Mouse (Mus musculus): ENCODE results near the gene Tmem151b. TPM values are rescaled to one million over a fixed set of nuclear protein-coding genes. Genes with fewer than 3 reads are reported as not detected.

Tmem151b gene
- polyA plus RNA-seq, 1 experiment: 1.2 TPM

- H3ac ChIP-seq (ENCODE audit: control insufficient read depth, insufficient read length, low read depth): no peak overlapping the region
- H3K79me3 ChIP-seq (ENCODE audit: low read depth): no peaks in the 10 kb centered on the region
- H3K27me3 ChIP-seq (ENCODE audit: control insufficient read depth, insufficient read depth, insufficient read length): peaks cover 5% of the 10 kb centered on the region
- H3K4me3 ChIP-seq (ENCODE audit: insufficient read depth, poor library complexity, severe bottlenecking): no peak overlapping the region
- TF ChIP-seq FOSL1 (IDR thresholded peaks at IDR 0.05; ENCODE audit: insufficient read depth, low read length, poor library complexity, severe bottlenecking) (no peak), CEBPB (IDR thresholded peaks at IDR 0.05; ENCODE audit: low read depth) (no peak), CTCF (IDR thresholded peaks at IDR 0.05; ENCODE audit: control insufficient read depth, insufficient read depth, insufficient read length) (no peak), USF1 (IDR thresholded peaks at IDR 0.05; ENCODE audit: low read depth) (no peak), MAX (IDR thresholded peaks at IDR 0.05) (no peak), MYOG (IDR thresholded peaks at IDR 0.05; ENCODE audit: control insufficient read depth, extremely low read depth, insufficient read length) (no peak), MYOD1 (IDR thresholded peaks at IDR 0.05; ENCODE audit: control insufficient read depth, insufficient read length, low read depth) (no peak)
- H3K36me3 ChIP-seq (ENCODE audit: control insufficient read depth, insufficient read depth): no peaks in the 10 kb centered on the region
- H3K79me2 ChIP-seq (ENCODE audit: control insufficient read depth, insufficient read depth): no peaks in the 10 kb centered on the region
Observed at GRCm38 (mm10) chr17:45499516-45499915, 50.0 kb downstream of the Tmem151b start.

- H3K79me3 ChIP-seq (ENCODE audit: low read depth): no peaks in the 10 kb centered on the region
- no peak overlapping the region for H3K4me3 ChIP-seq (ENCODE audit: insufficient read depth, poor library complexity, severe bottlenecking)
- H3ac ChIP-seq (ENCODE audit: control insufficient read depth, insufficient read length, low read depth): no peak overlapping the region
- H3K79me2 ChIP-seq (ENCODE audit: control insufficient read depth, insufficient read depth): no peaks in the 10 kb centered on the region
- H3K27me3 ChIP-seq (ENCODE audit: control insufficient read depth, insufficient read depth, insufficient read length): peaks cover 10% of the 10 kb centered on the region
- no peaks in the 10 kb centered on the region for H3K36me3 ChIP-seq (ENCODE audit: control insufficient read depth, insufficient read depth)
- TF ChIP-seq MYOG (IDR thresholded peaks at IDR 0.05; ENCODE audit: control insufficient read depth, extremely low read depth, insufficient read length): no peak
- no peak for TF ChIP-seq FOSL1 (IDR thresholded peaks at IDR 0.05; ENCODE audit: insufficient read depth, low read length, poor library complexity, severe bottlenecking)
- no peak for TF ChIP-seq CEBPB (IDR thresholded peaks at IDR 0.05; ENCODE audit: low read depth)
- no peak for TF ChIP-seq MYOD1 (IDR thresholded peaks at IDR 0.05; ENCODE audit: control insufficient read depth, insufficient read length, low read depth)
- TF ChIP-seq USF1 (IDR thresholded peaks at IDR 0.05; ENCODE audit: low read depth): no peak
- no peak for TF ChIP-seq MAX (IDR thresholded peaks at IDR 0.05)
Observed at GRCm38 (mm10) chr17:45498397-45498796, 51.1 kb downstream of the Tmem151b start.

GRCm38 (mm10) chr17:45495398-45495797, 54.1 kb downstream of the Tmem151b start:
- H3K79me2 ChIP-seq (ENCODE audit: control insufficient read depth, insufficient read depth): no peaks in the 10 kb centered on the region
- no peak overlapping the region for H3ac ChIP-seq (ENCODE audit: control insufficient read depth, insufficient read length, low read depth)
- TF ChIP-seq CEBPB (IDR thresholded peaks at IDR 0.05; ENCODE audit: low read depth) (no peak), CTCF (IDR thresholded peaks at IDR 0.05; ENCODE audit: control insufficient read depth, insufficient read depth, insufficient read length) (no peak), MYOD1 (IDR thresholded peaks at IDR 0.05; ENCODE audit: control insufficient read depth, insufficient read length, low read depth) (no peak), MAX (IDR thresholded peaks at IDR 0.05) (no peak), MYOG (IDR thresholded peaks at IDR 0.05; ENCODE audit: control insufficient read depth, extremely low read depth, insufficient read length) (no peak), FOSL1 (IDR thresholded peaks at IDR 0.05; ENCODE audit: insufficient read depth, low read length, poor library complexity, severe bottlenecking) (no peak), USF1 (IDR thresholded peaks at IDR 0.05; ENCODE audit: low read depth) (no peak)
- H3K27me3 ChIP-seq (ENCODE audit: control insufficient read depth, insufficient read depth, insufficient read length): peaks cover 17% of the 10 kb centered on the region
- H3K36me3 ChIP-seq (ENCODE audit: control insufficient read depth, insufficient read depth): no peaks in the 10 kb centered on the region
- no peak overlapping the region for H3K4me3 ChIP-seq (ENCODE audit: insufficient read depth, poor library complexity, severe bottlenecking)
- H3K79me3 ChIP-seq (ENCODE audit: low read depth): no peaks in the 10 kb centered on the region

Other genes with a start within 250 kb of the Tmem151b start
- gene Cdc5l, start 115.9 kb downstream of the Tmem151b start, polyA plus RNA-seq (2012; fragmentation: generic; extraction: Trizol): 28.3 TPM
- 0.11 TPM for gene Spats1, start 74.3 kb downstream of the Tmem151b start, polyA plus RNA-seq (2012; fragmentation: generic; extraction: Trizol)
- 14.3 TPM for gene Aars2, start 42.8 kb downstream of the Tmem151b start, polyA plus RNA-seq (2012; fragmentation: generic; extraction: Trizol)
- not detected for gene Tcte1, start 26.2 kb downstream of the Tmem151b start, polyA plus RNA-seq (2012; fragmentation: generic; extraction: Trizol)
- 5.3 TPM for gene Nfkbie, start 6.0 kb upstream of the Tmem151b start, polyA plus RNA-seq (2012; fragmentation: generic; extraction: Trizol)
- gene Slc35b2, start 14.2 kb upstream of the Tmem151b start, polyA plus RNA-seq (2012; fragmentation: generic; extraction: Trizol): 131 TPM
- gene Hsp90ab1, start 23.6 kb upstream of the Tmem151b start, polyA plus RNA-seq (2012; fragmentation: generic; extraction: Trizol): 2,021 TPM
- gene Slc29a1, start 49.9 kb upstream of the Tmem151b start, polyA plus RNA-seq (2012; fragmentation: generic; extraction: Trizol): 264 TPM
- 1.7 TPM for gene Mymx, start 52.4 kb upstream of the Tmem151b start, polyA plus RNA-seq (2012; fragmentation: generic; extraction: Trizol)
- 0.04 TPM for gene Capn11, start 109.6 kb upstream of the Tmem151b start, polyA plus RNA-seq (2012; fragmentation: generic; extraction: Trizol)
- gene Mrpl14, start 136.6 kb upstream of the Tmem151b start, polyA plus RNA-seq (2012; fragmentation: generic; extraction: Trizol): 259 TPM
- gene Tmem63b, start 137.2 kb upstream of the Tmem151b start, polyA plus RNA-seq (2012; fragmentation: generic; extraction: Trizol): 54.3 TPM
- gene 1600014C23Rik, start 184.2 kb upstream of the Tmem151b start, polyA plus RNA-seq (2012; fragmentation: generic; extraction: Trizol): not detected